Mouse (Mus musculus): ENCODE measurements around the gene Scrg1.
"Not testable (repeated sequence)": the region's sequence is repeated elsewhere in the genome, so short reads cannot be mapped to it uniquely, and the experiment has no call there.

Gene Scrg1

DNA sequence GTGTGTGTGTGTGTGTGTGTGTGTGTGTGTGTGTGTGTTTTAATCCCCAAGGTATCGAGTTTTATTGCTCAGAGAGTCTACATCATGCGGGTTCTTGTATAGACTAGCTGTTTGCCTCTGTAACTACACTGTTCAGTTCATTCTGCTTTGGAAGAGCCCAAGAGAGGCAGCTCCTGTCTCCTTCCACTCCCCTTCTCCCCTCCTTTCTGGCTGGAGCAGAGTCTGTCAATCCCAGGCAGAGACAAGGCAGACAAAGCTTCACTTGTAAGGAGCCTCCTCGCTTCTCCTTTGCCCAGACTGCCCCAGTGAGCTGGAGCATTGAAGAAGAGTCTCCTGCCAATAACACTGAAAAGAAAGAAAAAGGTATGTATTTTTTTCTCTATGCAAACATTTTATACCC lies at the start of gene Scrg1:
Gene Scrg1, plus strand, starts transcription at position 159 of the 400 bp plus-strand sequence.
- no peak for DNase-seq (ENCODE audit: low read depth, low spot score)

DNA sequence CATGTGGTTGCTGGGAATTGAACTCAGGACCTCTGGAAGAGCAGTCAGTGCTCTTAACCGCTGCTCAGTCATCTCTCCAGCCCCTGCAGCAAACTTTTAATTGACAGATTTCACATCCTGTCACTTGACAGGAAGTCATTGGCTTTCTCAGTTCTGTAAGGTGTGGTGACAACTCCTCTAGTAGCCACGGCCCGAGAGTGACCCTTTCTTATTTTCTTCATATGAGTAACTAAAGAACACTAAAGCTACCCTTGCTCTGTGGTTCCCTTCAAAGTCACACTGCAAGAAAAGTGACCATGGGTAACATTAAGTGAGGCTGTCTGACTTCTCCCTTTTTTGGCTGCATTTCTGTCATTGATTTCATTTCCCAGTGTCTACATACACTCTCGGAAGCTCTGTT lies 49.4 kb upstream of the Scrg1 start:
- no peak for DNase-seq (ENCODE audit: low read depth, low spot score)

DNA sequence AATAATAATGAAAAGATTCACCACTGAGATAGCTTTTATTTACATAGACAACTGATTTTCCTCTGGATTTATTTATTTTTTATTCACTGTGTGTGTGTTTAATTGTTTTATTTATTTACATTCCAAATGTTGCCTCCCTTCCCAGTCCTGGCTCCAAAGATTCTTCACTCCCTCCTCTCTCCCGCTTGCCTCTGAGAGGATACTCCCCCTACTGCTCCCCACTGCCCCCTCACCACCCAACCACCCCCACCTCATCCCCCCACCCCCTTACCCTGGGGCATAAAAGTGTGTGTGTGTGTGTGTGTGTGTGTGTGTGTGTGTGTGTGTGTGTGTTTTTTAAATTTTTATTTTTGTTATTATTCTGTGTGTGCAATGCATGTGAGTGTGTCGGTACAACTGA lies 46.4 kb upstream of the Scrg1 start:
- no peak for DNase-seq (ENCODE audit: low read depth, low spot score)

DNA sequence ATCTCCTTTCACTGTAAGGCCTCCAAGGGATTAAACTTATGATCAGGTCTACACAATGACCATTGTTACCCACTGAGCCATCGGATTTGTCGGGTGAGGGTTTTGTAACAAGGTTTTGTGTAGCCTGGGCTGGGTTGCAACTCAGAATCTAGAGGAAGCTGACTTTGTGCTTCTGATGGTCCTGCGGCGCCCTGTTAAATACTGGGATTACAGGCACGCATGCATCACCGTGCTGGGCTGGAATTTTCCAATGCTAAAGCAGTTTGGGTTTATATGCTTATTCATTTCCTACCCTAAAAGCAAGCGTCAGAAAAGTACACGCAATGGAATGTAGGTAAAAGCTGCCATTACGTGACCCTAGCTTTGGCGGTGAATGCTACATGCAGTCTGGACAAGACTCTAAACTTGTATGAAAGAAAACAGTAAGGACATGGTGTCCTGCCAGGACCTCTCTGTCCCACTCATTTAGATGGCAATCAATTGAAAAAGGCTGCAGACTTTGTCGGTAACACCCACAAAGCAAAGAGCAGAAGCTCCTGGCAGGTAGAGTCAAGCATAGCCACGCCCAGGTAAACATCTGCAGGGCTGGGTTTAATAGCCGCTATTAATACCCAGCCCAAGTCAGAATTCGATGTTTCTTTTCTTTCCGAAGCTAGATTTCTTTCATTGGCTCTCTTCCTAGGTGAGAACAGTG lies 45.8 kb upstream of the Scrg1 start:
- no peak for DNase-seq (ENCODE audit: low read depth, low spot score)

DNA sequence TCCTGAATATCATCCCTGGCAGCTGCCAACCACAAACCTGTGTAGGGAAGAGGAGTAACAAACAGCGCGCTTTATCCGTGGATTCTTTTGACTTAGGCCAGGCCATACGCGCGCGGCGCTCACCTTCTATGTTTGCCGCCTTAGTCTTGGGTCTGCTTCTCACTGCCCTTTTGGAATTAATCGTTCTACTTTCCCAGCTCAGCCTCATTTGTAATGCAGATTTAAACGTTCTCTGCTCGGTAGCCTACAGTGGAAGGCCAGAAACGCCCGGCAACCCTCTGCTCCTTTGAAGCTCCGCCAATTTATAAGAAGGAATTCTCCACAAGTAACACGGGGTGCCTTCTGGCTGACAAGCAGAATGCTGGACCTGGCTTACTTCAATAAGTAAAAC lies 45.3 kb upstream of the Scrg1 start:
- peak; percentile 26 for DNase-seq (ENCODE audit: low read depth, low spot score)

DNA sequence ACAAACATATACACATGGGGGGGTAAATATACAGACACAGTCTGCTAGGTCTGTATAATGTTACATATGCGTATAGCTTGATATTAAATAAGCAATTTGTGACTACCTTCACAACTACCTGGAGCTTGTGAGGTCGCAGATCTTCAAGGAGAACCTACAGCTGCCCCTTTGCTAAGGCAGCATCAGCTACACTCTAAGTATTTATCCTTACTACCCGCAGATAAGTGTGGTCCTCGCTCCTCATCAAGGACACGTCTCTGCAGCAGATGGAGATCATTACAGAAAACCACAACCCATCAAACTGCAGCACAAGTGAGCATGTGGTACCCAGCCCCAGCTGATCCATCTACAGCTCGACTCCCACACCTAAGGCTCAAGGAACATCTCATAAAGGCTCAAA lies 44.4 kb upstream of the Scrg1 start:
- DNase-seq (ENCODE audit: low read depth, low spot score) = no peak

DNA sequence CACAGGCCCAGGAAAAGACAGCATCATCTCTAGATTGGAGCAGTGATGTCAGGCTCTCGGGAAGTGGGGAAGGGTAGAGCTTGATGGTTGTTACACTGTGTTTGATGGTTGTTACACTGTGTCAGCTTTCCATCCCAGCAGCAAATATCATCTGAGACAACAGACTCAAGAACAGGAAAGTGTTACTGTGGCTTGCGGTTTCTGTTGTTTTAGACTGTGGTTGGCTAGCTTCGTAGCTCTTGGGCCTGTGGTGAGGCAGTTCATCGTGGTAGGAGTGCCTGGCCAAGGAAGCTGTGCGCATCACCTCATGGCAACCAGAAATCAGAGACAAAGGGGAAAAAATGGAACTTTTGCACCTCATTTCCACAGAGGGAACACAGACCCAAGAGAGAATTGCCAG lies 38.9 kb upstream of the Scrg1 start:
- DNase-seq (ENCODE audit: low read depth, low spot score) = no peak

DNA sequence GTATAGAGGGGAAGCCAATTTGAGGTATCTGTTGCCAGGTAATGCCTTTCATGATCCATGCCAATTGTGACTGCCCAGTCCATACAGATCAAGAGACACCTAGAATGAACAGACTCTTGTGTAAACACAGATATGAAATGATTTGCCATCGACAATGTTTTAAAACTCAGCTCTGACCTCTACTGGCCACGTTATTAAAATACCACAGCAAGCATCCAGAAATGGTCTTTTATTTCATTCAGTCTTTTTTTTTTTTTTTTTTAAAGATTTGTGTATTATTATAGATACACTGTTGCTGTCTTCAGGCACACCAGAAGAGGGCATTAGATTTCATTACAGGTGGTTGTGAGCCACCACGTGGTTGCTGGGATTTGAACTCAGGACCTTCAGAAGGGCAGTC lies 29.6 kb upstream of the Scrg1 start:
- DNase-seq (ENCODE audit: low read depth, low spot score) = peak; percentile 35

DNA sequence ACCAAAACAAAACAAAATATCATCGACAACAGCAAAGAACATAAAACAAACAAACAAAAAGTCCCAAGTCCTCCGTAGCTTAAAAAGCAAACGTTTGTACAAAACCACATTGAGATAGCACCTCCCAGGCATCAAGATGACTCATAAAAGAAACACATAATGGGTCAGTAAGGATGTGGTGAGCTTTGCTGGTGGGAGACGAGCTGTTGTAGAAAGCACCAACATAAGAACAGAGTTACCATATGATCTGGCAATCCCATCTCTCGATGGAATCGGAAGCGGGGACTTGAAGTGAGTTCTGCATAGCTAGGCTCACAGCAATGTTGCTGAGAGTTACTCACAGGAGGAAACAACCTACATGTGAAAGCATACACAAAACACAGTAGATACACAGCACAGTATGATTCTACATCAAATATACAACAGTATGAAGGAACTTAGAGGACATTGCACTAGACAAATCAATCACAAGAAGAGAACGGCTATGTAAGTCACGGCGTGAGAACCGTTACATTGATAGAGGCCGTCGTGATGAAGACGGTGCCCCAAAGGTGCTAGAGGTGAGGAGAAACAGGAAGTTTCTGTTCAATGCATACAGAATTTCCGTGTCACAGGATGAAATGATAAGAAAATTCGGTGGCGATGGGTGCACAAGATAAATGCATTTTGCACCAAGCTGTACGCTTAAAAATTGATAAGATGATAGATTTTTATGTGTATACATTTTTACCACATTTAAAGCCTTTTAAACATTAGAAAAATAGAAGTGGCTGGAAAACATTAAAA lies 27.9 kb upstream of the Scrg1 start:
- DNase-seq (ENCODE audit: low read depth, low spot score) = no peak

DNA sequence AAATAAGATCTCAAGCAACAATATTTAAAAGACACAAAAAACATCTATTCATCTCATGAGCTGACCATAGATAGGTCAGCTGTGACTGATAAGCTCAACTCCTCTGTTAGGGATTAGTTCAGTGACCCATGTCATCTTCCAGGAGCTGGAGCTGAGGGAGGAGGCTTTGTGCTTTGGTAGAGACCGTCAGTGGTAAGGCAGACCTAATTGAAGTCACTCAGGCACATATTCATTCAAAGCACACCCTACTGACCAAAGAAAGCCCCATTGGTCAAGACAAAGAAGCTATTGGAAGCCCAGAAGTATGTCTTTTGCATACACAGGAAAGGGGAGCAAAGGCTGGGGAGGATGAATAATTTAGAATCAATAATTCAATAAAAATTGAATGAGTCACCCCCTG lies 27.2 kb upstream of the Scrg1 start:
- no peak for DNase-seq (ENCODE audit: low read depth, low spot score)

DNA sequence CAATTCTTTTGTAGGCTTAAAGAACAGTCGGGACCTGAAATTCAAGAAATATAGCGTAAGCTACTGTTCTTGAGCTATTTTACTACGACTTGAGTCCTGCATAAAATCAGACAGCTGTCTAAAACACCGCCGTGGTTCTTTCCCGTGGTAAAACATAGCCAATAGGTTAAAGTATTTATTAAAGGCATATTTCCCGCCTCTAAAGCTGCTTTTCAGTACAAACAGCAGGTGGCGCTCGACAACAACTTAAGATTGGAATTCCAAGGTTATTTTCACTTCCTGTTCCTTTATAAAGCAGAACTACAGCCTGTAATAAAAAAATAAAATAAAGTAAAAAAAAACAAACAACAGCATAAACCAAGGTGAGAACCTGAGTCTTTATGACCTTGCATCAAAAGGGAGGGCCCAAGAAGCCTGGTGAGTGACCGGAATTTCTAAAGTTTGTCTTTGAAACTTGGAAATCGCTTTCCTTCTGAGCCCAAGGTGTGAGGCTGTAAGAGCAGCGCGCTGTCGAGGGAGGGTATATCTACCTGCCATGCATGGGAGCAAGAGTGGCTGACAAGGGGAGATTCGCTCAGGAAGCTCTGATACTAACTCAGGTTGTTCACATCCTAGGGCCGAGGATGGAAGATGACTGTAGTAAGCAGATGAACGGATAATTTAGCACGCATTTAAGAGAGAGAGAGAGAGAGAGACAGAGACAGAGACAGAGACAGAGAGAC lies 26.4 kb upstream of the Scrg1 start:
- DNase-seq (ENCODE audit: low read depth, low spot score) = peak; percentile 77

DNA sequence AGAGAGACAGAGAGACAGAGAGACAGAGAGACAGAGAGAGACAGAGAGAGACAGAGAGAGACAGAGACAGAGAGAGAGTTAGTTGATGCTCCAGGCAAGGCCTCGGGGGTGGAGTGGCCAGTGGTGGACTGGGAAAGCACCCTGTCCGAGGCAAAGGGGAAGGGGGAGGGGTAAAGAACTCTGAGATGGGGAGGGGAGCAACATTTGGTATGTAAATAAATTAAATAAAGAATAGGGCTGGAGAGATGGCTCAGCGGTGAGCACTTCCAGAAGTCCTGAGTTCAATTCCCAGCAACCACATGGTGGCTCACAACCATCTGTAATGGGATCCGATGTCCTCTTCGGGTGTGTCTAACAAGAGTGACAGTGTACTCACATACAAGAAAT lies 25.8 kb upstream of the Scrg1 start:
- not testable (repeated sequence) for DNase-seq (ENCODE audit: low read depth, low spot score)

DNA sequence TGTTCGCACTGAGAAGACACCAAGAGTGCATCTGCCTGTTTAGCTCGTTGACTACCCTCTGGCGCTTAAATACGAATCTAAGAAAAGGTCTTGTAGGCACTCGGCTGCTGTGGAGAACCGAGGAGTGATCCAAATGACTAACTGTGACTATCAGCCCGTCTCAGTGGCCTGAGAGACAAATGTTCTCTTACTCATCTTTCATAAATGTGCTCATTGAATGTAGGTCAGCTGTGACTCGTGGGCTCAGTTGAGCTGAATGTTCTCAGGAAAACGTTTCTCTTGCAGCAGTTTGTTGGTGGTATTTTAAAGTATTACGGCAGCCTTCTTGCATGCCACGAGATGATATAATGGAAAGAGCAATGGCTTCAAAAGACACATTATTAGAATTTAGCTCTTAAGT lies 24.8 kb upstream of the Scrg1 start:
- no peak for DNase-seq (ENCODE audit: low read depth, low spot score)

DNA sequence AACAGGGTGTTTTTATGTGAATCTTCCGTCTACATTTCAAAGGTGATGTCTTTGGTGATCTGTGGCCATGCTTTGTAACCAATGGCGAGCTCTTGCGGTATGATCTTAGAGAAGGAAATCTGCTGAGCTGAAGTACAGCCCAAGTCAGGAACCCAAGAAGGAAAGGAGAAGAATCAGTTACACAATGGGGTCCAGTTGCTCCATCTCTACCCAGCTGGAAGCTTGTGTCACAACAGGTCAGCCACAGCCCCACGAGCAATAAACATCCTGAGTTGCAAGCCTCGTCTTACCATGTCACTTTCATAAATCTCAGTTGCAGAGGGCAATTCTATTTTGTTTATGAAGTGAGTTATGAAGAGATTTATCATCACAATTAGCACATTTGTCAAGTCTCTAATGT lies 22.9 kb upstream of the Scrg1 start:
- no peak for DNase-seq (ENCODE audit: low read depth, low spot score)

DNA sequence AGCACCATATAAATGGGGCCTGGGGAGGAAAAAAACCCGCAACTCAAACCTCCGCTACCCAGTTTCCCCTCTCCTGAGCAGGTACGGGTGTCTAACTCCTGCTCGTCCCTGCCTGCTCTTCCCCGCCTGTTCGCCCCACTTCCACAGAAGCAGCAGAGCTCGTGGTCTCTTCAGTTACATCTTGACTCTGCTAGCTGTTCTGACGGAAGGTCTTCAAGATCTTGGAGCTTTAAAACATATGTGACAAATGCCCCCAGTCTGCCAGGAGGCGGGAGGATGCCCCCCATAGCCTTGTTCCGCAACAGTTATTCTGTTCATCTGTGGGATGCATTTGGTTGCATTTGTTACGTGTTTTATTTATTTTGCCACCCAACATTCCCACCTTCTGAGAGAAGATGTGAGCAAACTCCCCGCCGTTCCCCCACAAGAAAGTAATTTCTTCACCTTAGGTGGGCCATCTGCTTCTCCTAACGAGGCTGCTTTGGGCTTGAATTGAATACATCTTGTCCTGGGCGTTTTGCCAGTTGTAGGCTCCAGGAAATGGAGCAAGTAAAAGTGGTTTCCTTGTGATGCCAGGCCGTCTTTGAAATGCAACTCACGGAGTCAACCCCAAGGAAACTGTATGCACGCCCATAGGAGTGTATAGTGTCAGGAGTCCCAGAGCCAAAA lies 19.8 kb upstream of the Scrg1 start:
- DNase-seq (ENCODE audit: low read depth, low spot score) = peak; percentile 33

DNA sequence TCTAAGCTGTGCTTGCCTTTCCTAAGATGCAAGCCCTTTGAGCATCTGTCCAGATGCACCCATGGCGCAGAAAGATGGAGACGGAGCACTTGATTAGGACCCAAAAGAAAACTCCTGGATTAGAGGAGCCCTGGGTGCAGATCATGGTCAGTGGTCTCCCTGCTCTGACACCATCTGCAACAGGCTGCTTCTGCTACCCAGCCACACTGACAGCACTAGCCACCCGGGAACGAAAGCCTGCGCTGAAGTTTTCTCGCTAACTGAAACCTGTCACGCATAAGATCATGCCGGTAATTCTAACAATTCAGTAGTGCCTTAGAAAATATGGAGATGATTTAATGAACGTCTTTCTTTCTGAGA lies 19.3 kb upstream of the Scrg1 start:
- DNase-seq (ENCODE audit: low read depth, low spot score) = no peak

DNA sequence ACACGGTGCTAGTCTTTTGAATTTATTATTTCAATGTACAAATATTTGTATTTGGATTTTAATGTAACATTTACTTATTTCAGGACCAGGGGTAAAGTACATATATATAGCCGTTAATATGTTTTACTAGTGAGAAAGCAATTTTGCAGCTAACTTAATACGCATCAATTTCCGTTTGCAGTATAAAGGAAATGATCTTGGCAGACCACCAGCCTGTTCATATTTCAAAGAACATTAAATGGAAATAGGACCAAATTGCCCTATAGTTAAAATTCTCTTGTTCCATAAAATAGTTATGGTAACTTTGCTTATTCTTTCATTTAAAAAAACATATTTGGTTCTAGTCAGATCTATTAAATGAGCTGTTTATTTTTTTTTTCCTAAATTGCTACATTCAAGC lies 14.6 kb upstream of the Scrg1 start:
- no peak for DNase-seq (ENCODE audit: low read depth, low spot score)

DNA sequence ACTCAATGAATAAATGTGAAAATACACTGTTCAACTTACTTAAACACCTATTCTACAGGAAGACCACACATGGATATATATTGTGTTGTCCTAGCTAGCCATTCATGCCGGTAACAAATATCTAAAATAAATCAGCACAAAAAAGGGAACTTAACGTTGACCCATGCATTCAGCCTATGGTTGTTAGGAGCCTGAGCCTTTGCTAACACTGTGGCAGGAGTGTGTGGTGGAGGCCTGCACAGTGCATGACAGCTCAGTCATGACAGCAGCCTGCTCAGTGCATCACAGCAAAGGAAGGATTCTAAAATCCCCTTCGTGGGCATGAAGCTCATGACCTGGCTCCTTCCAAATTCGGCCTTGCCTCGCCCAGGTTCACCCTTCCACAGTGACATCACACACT lies 14.2 kb upstream of the Scrg1 start:
- no peak for DNase-seq (ENCODE audit: low read depth, low spot score)

DNA sequence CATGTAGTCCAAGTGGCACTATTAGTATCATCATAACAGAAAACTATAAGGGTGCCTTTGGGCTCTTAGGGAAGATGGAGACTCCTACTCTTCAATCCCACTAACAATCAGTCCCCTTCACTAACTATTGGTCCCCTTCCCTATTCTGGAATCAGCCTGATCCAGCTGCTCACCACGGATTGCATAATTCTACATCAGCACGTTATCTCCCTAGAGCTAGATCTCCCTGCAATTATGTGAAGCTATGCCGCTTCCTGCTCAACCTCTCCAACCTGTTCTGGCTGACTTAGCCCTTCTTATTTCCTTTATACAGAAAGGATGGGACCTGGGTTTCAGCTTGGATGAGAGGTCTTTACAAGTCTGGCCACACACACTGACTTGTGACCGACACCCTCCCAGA lies 12.4 kb upstream of the Scrg1 start:
- no peak for DNase-seq (ENCODE audit: low read depth, low spot score)

DNA sequence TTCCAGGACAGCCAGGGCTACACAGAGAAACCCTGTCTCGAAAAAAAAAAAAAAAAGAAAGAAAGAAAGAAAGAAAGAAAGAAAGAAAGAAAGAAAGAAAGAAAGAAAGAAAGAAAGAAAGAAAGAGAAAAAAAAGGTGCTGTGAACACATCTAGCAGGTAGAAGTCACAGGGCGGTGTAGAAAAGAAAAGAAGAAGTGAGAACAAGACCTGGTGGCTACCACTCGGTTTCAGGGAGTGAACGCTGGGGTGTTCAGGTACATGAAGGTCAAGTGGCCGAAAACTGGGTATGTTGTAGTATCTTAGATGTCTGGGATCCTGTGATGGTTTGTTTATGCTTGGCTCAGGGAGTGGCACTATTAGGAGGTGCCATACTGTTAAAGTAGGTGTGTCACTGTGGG lies 9.8 kb upstream of the Scrg1 start:
- DNase-seq (ENCODE audit: low read depth, low spot score) = not testable (repeated sequence)

DNA sequence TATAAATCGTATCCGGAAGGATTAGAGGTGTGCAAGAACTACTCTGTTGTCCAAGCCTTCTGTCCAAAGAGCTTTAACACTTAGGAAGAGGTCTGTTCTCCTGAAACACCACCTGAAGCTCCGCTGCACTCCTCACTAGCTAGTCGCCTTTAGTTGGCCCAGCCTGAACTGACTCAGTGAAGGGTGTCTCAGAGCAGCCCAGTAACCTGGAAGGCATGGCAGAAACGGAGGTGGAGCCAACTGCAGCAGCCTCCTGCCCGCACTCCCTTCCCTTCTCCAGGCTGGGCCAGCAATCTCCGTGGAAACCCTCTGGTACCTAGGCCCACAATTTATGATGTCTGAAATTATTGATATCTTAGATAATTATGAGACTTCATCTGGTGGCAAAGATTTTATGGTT lies 5.0 kb upstream of the Scrg1 start:
- no peak for DNase-seq (ENCODE audit: low read depth, low spot score)

DNA sequence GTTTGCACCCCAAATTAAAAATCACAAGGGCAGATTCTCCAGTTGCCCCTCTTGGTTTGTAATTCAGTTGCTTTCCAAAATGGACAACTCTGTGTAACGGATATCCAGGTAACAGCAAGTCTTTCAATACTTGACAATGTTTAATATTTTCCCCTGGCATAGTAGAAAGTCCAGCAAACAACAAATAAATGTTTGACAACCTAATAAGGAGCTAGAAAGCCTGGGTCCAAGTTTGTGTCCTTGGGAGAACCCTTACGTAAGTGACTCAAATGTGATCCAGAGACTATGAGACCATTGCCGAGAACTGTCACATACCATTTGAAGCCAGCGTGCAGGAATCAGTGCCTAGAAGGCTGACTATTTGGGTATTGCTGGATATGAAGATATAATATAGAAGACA lies 3.8 kb upstream of the Scrg1 start:
- DNase-seq (ENCODE audit: low read depth, low spot score) = no peak

Measured in forelimb bud, embryonic 11.5 days (tissue).